Mouse (Mus musculus): ENCODE results near the gene Ano2.

DNA sequence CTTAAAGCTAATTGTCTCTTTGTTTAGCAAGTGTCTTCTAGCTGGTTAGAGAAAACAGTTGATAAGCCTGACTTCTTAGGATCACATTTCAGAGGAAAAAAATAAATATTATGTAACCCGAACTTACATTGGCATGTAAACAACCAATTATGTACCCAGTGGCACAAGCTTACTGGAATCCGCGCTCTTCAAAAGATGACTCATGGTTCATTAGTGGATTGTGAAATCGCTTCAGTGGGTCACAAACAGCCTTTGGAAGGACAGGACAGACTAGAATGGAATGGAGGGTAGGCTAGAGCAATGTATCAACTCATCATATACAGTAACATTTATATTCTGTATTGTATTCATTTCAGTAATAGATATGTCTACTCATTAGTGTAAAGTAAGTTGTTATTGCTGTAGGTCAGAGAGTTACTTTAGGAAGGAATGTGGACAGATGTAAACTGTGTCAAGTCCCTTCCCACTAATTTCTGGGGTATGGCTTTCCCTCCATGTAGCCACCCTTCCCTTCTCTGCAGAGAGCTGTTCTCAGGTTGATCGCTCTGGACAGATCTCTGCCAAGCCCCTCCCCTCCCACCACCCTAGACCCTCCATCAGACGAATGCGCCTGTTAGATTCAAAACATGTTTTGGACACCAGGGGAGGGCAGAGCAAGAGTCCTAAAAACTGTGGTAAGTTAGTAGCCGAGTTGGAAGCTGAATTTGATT is 343.6 kb downstream of the Ano2 start:
- TF ChIP-seq POLR2A (IDR thresholded peaks at IDR 0.05; ENCODE audit: control insufficient read depth, extremely low read depth, insufficient read depth, low read length, poor library complexity) (no peak), CTCF (IDR thresholded peaks at IDR 0.05; ENCODE audit: borderline replicate concordance, control insufficient read depth, extremely low read depth, insufficient read depth, low read length, poor library complexity) (no peak)

All from thymus, adult 2 months (tissue).